Mouse (Mus musculus) telencephalon, adult 2 months (tissue): ENCODE measurements around the gene Ccl21b.
"Not testable (repeated sequence)": the region's sequence is repeated elsewhere in the genome, so short reads cannot be mapped to it uniquely, and the experiment has no call there.

Experiments used
- DNase-seq: peaks from one replicate; pipeline ENCODE4 v3.0.0-alpha.2; 2011; ENCODE audit warnings: low read depth, low spot score

Gene Ccl21b

GRCm38 (mm10) chr4:42255467-42255866 lies at the start of gene Ccl21b:
Gene Ccl21b (plus strand): TSS chr4:42255767.
- DNase-seq, result not testable (repeated sequence)

GRCm38 (mm10) chr4:42240339-42240738 lies 15.2 kb upstream of the Ccl21b start, which contains the start of gene Gm10600:
Gene Gm10600 (plus strand): TSS chr4:42240639.
- DNase-seq, result not testable (repeated sequence)

GRCm38 (mm10) chr4:42293967-42294366 lies 38.4 kb downstream of the Ccl21b start, which contains the start of gene Gm21953:
Gene Gm21953 (plus strand): TSS chr4:42294267.
- not testable (repeated sequence) for DNase-seq
